Mouse (Mus musculus): ENCODE measurements around the gene Yme1l1. TPM values are rescaled to one million over a fixed set of nuclear protein-coding genes. Genes with fewer than 3 reads are reported as not detected.

Yme1l1 gene
- polyA plus RNA-seq (2014; fragmentation: Nextera tagmentation; extraction: Ambion mirVana): 50.6 and 58.3 TPM in 2 replicates

- Histone ChIP-seq H3K9me3 (ENCODE audit: control insufficient read depth, low read length) (no peaks in the 10 kb centered on the region), H3K4me2 (ENCODE audit: low read length) (peak within 1 kb of the TSS; percentile 88), H3K27me3 (ENCODE audit: control insufficient read depth, insufficient read depth, low read length) (no peaks in the 10 kb centered on the region), H3K36me3 (ENCODE audit: control insufficient read depth, insufficient read depth, low read length) (peaks cover 4% of the 10 kb centered on the region), H3K4me1 (ENCODE audit: control insufficient read depth in 2 of 2, insufficient read depth in 2 of 2, low read length in 2 of 2) (peaks cover 2 to 20% of the 10 kb centered on the region in 2 experiments; a peak in 3 of 4 replicates), H3K4me3 (ENCODE audit: control insufficient read depth in 1 of 2, insufficient read depth in 1 of 2, low read depth in 1 of 2, low read length in 2 of 2) (peak within 1 kb of the TSS; percentile 91 to 96), H3K27ac (replicated peaks in 1 of 2; ENCODE audit: control insufficient read depth in 1 of 2, insufficient read depth in 1 of 2, low read depth in 2 of 2, low read length in 2 of 2) (peak within 1 kb of the TSS; percentile 100), H3K9ac (ENCODE audit: low read length) (peak within 1 kb of the TSS; percentile 90)
- WGBS: under 1% methylated on average over 61 of the region's 61 CpGs
- ATAC-seq (ENCODE audit: insufficient number of reproducible peaks, insufficient read depth, low FRiP score, low read depth): peak; percentile 99
These were observed at the start of gene Yme1l1, which contains the start of gene Mastl for GRCm38 (mm10) chr2:23155777-23156607. Gene Yme1l1 (plus strand): TSS chr2:23156369. Gene Mastl (minus strand): TSS chr2:23156024.

GRCm38 (mm10) chr2:23119573-23119972, 36.6 kb upstream of the Yme1l1 start:
- H3K4me3 ChIP-seq (ENCODE audit: control insufficient read depth in 1 of 2, insufficient read depth in 1 of 2, low read depth in 1 of 2, low read length in 2 of 2): no peak overlapping the region

DNA sequence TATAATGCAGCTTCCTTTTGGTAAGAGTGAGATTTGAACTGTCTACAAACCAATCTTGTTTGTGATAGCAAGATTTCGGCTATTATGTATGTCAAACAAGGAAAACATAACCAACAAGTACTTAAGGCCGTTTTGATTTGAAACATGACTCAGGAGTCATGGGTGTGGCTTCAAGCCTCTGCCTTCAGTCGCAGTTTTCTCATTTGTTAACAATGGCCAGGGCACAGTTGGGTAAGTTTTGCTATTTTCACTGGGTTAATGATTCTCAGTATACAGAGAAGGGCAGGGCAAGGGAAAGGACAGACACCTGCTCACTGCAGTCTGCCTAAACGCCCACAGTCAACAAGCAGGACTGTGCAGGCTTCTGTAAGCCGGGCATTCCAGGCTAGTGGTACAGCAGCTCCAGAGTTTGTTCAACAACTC, 959 bp upstream of the Yme1l1 start:
- 4% methylated on average over 5 of the region's 5 CpGs for WGBS

More at GRCm38 (mm10) chr2:23119573-23119972, 36.6 kb upstream of the Yme1l1 start:
- Histone ChIP-seq H3K4me1 (ENCODE audit: control insufficient read depth in 2 of 2, insufficient read depth in 2 of 2, low read length in 2 of 2) (no peaks in the 10 kb centered on the region), H3K9ac (ENCODE audit: low read length) (no peak overlapping the region), H3K36me3 (ENCODE audit: control insufficient read depth, insufficient read depth, low read length) (peaks cover 30% of the 10 kb centered on the region), H3K9me3 (ENCODE audit: control insufficient read depth, low read length) (no peaks in the 10 kb centered on the region), H3K4me2 (ENCODE audit: low read length) (no peak overlapping the region), H3K27me3 (ENCODE audit: control insufficient read depth, insufficient read depth, low read length) (no peaks in the 10 kb centered on the region), H3K27ac (replicated peaks in 1 of 2; ENCODE audit: control insufficient read depth in 1 of 2, insufficient read depth in 1 of 2, low read depth in 2 of 2, low read length in 2 of 2) (no peak overlapping the region)
- no peak for ATAC-seq (ENCODE audit: insufficient number of reproducible peaks, insufficient read depth, low FRiP score, low read depth)

DNA sequence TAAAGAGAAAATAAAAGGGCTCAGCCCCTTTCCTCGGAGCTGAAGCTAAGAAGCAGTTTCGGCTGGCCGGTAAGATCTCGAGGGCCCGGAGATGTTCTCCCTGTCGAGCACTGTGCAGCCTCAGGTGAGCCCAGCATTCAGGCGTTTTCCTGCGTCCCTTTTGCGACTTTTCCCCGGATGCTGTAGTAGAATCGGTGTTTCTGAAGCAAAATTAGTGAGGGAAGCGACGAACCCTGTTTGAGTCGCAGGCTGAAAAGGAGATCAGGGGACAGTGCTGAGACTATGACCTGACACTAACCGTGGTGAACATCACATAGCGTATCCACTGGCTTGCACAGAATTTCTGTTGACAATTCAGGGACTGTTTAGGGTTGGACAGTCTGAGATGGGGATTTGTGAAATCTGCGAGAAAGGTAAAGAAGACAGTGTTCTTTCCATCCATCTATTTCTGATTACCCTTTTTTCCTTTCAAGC, 476 bp downstream of the Yme1l1 start:
- H3K4me1 ChIP-seq (ENCODE audit: control insufficient read depth in 2 of 2, insufficient read depth in 2 of 2, low read length in 2 of 2): peaks cover 2 to 20% of the 10 kb centered on the region in 2 experiments; a peak in 3 of 4 replicates
- WGBS: under 1% methylated on average over 17 of the region's 17 CpGs
- peaks cover 9% of the 10 kb centered on the region; the same call in 1 of the 2 replicates for H3K36me3 ChIP-seq (ENCODE audit: control insufficient read depth, insufficient read depth, low read length)
- peak overlapping the region; percentile 90 for H3K9ac ChIP-seq (ENCODE audit: low read length)
- peak overlapping the region; percentile 88 for H3K4me2 ChIP-seq (ENCODE audit: low read length)
- peak overlapping the region; percentile 81 to 100 for H3K27ac ChIP-seq (replicated peaks in 1 of 2; ENCODE audit: control insufficient read depth in 1 of 2, insufficient read depth in 1 of 2, low read depth in 2 of 2, low read length in 2 of 2)
- peak; percentile 1; the same call in 1 of the 2 replicates for ATAC-seq (ENCODE audit: insufficient number of reproducible peaks, insufficient read depth, low FRiP score, low read depth)
- H3K9me3 ChIP-seq (ENCODE audit: control insufficient read depth, low read length): no peaks in the 10 kb centered on the region
- H3K27me3 ChIP-seq (ENCODE audit: control insufficient read depth, insufficient read depth, low read length): no peaks in the 10 kb centered on the region
- peak overlapping the region; percentile 91 to 96 for H3K4me3 ChIP-seq (ENCODE audit: control insufficient read depth in 1 of 2, insufficient read depth in 1 of 2, low read depth in 1 of 2, low read length in 2 of 2)

More for the DNA sequence above, 959 bp upstream of the Yme1l1 start:
- H3K27ac ChIP-seq (replicated peaks in 1 of 2; ENCODE audit: control insufficient read depth in 1 of 2, insufficient read depth in 1 of 2, low read depth in 2 of 2, low read length in 2 of 2): peak overlapping the region; percentile 59 to 100
- peak overlapping the region; percentile 90 for H3K9ac ChIP-seq (ENCODE audit: low read length)
- peaks cover 7% of the 10 kb centered on the region; the same call in 1 of the 2 replicates for H3K36me3 ChIP-seq (ENCODE audit: control insufficient read depth, insufficient read depth, low read length)
- no peaks in the 10 kb centered on the region for H3K9me3 ChIP-seq (ENCODE audit: control insufficient read depth, low read length)
- peak overlapping the region; percentile 91 to 96 for H3K4me3 ChIP-seq (ENCODE audit: control insufficient read depth in 1 of 2, insufficient read depth in 1 of 2, low read depth in 1 of 2, low read length in 2 of 2)
- peaks cover 2 to 20% of the 10 kb centered on the region in 2 experiments; a peak in 3 of 4 replicates for H3K4me1 ChIP-seq (ENCODE audit: control insufficient read depth in 2 of 2, insufficient read depth in 2 of 2, low read length in 2 of 2)
- H3K4me2 ChIP-seq (ENCODE audit: low read length): peak overlapping the region; percentile 88
- 0 out of 2 replicates have a peak, but pooled peaks have one; percentile 1 for ATAC-seq (ENCODE audit: insufficient number of reproducible peaks, insufficient read depth, low FRiP score, low read depth)
- H3K27me3 ChIP-seq (ENCODE audit: control insufficient read depth, insufficient read depth, low read length): no peaks in the 10 kb centered on the region

GRCm38 (mm10) chr2:23172305-23172704, 16.1 kb downstream of the Yme1l1 start:
- 64% methylated on average over 3 of the region's 3 CpGs for WGBS
- no peak for ATAC-seq (ENCODE audit: insufficient number of reproducible peaks, insufficient read depth, low FRiP score, low read depth)
- Histone ChIP-seq H3K4me3 (ENCODE audit: control insufficient read depth in 1 of 2, insufficient read depth in 1 of 2, low read depth in 1 of 2, low read length in 2 of 2) (no peak overlapping the region), H3K4me2 (ENCODE audit: low read length) (no peak overlapping the region), H3K9ac (ENCODE audit: low read length) (no peak overlapping the region), H3K27me3 (ENCODE audit: control insufficient read depth, insufficient read depth, low read length) (no peaks in the 10 kb centered on the region), H3K36me3 (ENCODE audit: control insufficient read depth, insufficient read depth, low read length) (peaks cover 93% of the 10 kb centered on the region), H3K4me1 (ENCODE audit: control insufficient read depth in 2 of 2, insufficient read depth in 2 of 2, low read length in 2 of 2) (no peaks in the 10 kb centered on the region), H3K9me3 (ENCODE audit: control insufficient read depth, low read length) (no peaks in the 10 kb centered on the region), H3K27ac (replicated peaks in 1 of 2; ENCODE audit: control insufficient read depth in 1 of 2, insufficient read depth in 1 of 2, low read depth in 2 of 2, low read length in 2 of 2) (no peak overlapping the region)

DNA sequence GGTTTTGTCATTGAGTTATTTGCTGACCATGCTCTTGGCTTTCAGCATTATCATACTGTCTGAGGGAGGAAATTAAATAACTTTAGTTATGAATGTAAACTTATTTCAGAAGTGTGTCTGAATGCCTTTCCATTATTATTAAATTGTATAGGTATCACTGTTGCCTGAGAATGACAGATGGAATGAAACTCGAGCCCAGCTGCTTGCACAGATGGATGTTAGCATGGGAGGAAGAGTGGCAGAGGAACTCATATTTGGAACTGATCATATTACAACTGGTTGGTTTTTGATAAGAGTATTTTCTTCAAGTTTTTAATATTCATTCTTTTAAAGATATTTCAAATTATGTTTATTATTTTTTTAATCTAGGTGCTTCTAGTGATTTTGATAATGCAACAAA, 38.2 kb downstream of the Yme1l1 start:
- H3K4me1 ChIP-seq (ENCODE audit: control insufficient read depth in 2 of 2, insufficient read depth in 2 of 2, low read length in 2 of 2): no peaks in the 10 kb centered on the region
- H3K27ac ChIP-seq (replicated peaks in 1 of 2; ENCODE audit: control insufficient read depth in 1 of 2, insufficient read depth in 1 of 2, low read depth in 2 of 2, low read length in 2 of 2): no peak overlapping the region
- H3K9me3 ChIP-seq (ENCODE audit: control insufficient read depth, low read length): no peaks in the 10 kb centered on the region
- no peaks in the 10 kb centered on the region for H3K27me3 ChIP-seq (ENCODE audit: control insufficient read depth, insufficient read depth, low read length)
- 89% methylated on average over 1 of the region's 1 CpGs for WGBS
- H3K4me2 ChIP-seq (ENCODE audit: low read length): no peak overlapping the region
- H3K36me3 ChIP-seq (ENCODE audit: control insufficient read depth, insufficient read depth, low read length): peaks cover 86% of the 10 kb centered on the region
- no peak for ATAC-seq (ENCODE audit: insufficient number of reproducible peaks, insufficient read depth, low FRiP score, low read depth)
- no peak overlapping the region for H3K9ac ChIP-seq (ENCODE audit: low read length)
- no peak overlapping the region for H3K4me3 ChIP-seq (ENCODE audit: control insufficient read depth in 1 of 2, insufficient read depth in 1 of 2, low read depth in 1 of 2, low read length in 2 of 2)

- no peak overlapping the region for H3K27ac ChIP-seq (replicated peaks in 1 of 2; ENCODE audit: control insufficient read depth in 1 of 2, insufficient read depth in 1 of 2, low read depth in 2 of 2, low read length in 2 of 2)
- no peak for ATAC-seq (ENCODE audit: insufficient number of reproducible peaks, insufficient read depth, low FRiP score, low read depth)
- no peaks in the 10 kb centered on the region for H3K9me3 ChIP-seq (ENCODE audit: control insufficient read depth, low read length)
- WGBS: 45% methylated on average over 1 of the region's 1 CpGs
- no peaks in the 10 kb centered on the region for H3K27me3 ChIP-seq (ENCODE audit: control insufficient read depth, insufficient read depth, low read length)
- H3K36me3 ChIP-seq (ENCODE audit: control insufficient read depth, insufficient read depth, low read length): peaks cover 43% of the 10 kb centered on the region
- H3K4me3 ChIP-seq (ENCODE audit: control insufficient read depth in 1 of 2, insufficient read depth in 1 of 2, low read depth in 1 of 2, low read length in 2 of 2): no peak overlapping the region
- H3K4me2 ChIP-seq (ENCODE audit: low read length): no peak overlapping the region
- peaks cover 0 to 3% of the 10 kb centered on the region in 2 experiments; a peak in 2 of 4 replicates for H3K4me1 ChIP-seq (ENCODE audit: control insufficient read depth in 2 of 2, insufficient read depth in 2 of 2, low read length in 2 of 2)
- H3K9ac ChIP-seq (ENCODE audit: low read length): no peak overlapping the region
These were observed 44.9 kb downstream of the Yme1l1 start for GRCm38 (mm10) chr2:23201034-23201433.
